Mouse (Mus musculus): ENCODE data around the gene Dhcr24. TPM values are rescaled to one million over a fixed set of nuclear protein-coding genes. Genes with fewer than 3 reads are reported as not detected.

The Dhcr24 gene
- polyA plus RNA-seq (2015; fragmentation: Nextera tagmentation; extraction: Ambion mirVana), result 7.8 and 8.9 TPM in 2 replicates

DNA sequence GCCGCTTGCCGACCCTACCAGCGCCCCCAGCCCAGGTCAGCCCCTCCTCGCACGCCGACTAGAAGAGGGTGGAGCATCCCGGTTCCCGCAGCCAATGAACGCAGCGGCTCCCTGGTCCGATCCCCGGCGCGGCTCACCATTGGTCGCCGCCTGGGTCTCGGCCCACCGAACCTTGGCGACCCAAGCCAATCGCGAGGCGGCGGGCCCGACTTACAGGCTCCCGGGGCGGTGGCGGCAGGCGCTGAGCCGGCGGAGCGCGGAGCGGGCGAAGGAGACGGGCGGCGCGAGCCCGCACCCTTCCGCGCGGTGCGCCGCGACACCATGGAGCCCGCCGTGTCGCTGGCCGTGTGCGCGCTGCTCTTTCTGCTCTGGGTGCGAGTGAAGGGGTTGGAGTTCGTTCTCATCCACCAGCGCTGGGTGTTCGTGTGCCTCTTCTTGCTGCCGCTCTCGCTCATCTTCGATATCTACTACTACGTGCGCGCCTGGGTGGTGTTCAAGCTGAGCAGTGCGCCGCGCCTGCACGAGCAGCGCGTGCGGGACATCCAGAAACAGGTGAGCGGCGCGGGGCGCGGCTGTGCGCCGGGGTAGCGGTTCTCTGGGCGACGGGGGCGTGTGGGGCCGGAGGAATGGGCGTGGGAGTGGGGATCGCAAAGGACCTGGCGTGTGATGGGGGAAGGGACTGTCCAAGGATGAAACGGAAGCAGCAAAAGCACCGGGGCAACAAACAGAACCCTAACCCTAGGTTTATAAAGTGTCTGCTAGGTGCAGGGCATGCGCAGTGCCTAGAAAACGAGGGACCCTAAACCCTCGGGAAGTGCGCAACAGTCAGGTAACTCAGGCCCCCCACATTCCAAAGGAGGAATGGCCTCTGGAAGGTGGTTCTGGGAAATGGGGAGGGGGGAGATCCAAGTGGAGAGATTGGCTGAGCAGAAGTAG lies at the start of gene Dhcr24:
TSS of gene Dhcr24 (plus strand) at position 193 of the 936 bp plus-strand sequence.
- Histone ChIP-seq H3K4me2 (replicated peaks) (peak within 1 kb of the TSS; percentile 94), H3K4me1 (replicated peaks) (peaks cover 40% of the 10 kb centered on the region), H3K4me3 (replicated peaks) (peak within 1 kb of the TSS; percentile 83), H3K27me3 (0 out of 2 replicates have a peak, but pooled peaks cover 6% of the 10 kb centered on the region), H3K36me3 (peaks cover 22% of the 10 kb centered on the region), H3K9me3 (no peaks in the 10 kb centered on the region), H3K27ac (peak within 1 kb of the TSS; percentile 92), H3K9ac (replicated peaks) (peak within 1 kb of the TSS; percentile 85)
- ATAC-seq, result peak; percentile 99
- WGBS, result under 1% methylated on average over 88 of the region's 89 CpGs

DNA sequence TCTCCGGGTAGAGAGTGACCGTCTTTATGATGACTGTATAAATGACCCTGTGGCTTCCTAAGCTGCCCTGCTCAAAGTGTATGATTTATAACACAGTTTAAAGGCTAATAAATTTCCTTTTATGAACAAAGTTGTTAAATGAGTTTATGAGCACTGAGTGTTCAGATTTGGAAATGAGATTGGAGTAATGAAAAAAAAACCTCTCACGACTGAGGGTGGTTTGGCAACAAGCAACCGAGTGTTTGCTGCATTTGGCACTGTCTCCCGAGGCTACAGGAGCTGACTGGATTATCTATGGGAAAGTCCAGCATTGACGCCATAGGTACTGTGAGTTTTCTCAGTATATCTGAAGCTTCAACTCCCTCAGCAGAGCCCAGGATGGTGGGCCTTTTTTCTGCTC lies 46.2 kb upstream of the Dhcr24 start:
- Histone ChIP-seq H3K9me3 (no peaks in the 10 kb centered on the region), H3K4me3 (replicated peaks) (no peak overlapping the region), H3K4me2 (replicated peaks) (no peak overlapping the region), H3K4me1 (replicated peaks) (no peaks in the 10 kb centered on the region), H3K27me3 (no peaks in the 10 kb centered on the region), H3K27ac (no peak overlapping the region), H3K36me3 (no peaks in the 10 kb centered on the region), H3K9ac (replicated peaks) (no peak overlapping the region)
- ATAC-seq, result no peak
- WGBS, result 86% methylated on average over 6 of the region's 6 CpGs

DNA sequence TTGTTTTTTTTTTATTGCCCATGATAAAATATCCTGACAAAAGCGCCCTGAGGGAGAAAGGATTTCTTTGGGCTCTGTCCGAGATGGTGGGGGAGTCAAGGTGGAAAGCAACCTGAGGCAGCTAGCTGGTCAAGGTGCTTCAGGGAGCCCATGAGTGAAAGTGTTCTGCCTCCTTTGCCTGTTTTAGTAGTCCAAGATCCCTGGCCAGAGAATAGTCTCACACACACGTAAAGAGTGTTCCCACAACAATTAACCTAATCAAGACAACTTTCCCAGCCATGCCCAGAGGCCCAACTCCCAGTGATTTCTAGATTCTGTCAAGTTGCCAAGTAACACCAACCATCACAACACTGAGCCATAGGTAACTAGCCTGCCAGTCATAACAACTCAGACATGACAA lies 38.3 kb upstream of the Dhcr24 start:
- H3K36me3 ChIP-seq, result no peaks in the 10 kb centered on the region
- no peak overlapping the region for H3K9ac ChIP-seq (replicated peaks)
- H3K27ac ChIP-seq, result no peak overlapping the region
- no peak overlapping the region for H3K4me2 ChIP-seq (replicated peaks)
- no peak overlapping the region for H3K4me3 ChIP-seq (replicated peaks)
- 84% methylated on average over 3 of the region's 3 CpGs for WGBS
- no peaks in the 10 kb centered on the region for H3K9me3 ChIP-seq
- no peaks in the 10 kb centered on the region for H3K4me1 ChIP-seq (replicated peaks)
- ATAC-seq, result no peak
- no peaks in the 10 kb centered on the region for H3K27me3 ChIP-seq

DNA sequence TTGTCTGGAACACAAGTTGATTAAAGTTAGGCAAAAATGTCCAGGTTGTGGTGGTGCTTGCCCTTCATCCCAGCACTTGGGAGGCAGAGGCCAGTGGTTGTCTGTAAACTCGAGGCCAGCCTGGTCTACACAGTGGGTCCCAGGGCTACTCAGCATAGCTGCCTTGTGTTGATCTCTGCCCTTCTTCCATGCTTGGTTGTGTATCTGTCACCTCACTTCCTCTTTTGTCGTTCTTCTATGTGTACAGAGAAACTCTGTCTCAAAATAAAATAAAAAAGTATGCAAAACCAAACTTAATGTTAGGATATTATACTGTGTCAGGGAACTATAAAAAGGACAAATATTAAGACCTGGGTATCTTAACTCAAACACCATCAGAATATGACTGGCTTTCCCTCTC lies 36.7 kb upstream of the Dhcr24 start:
- 81% methylated on average over 2 of the region's 2 CpGs for WGBS

DNA sequence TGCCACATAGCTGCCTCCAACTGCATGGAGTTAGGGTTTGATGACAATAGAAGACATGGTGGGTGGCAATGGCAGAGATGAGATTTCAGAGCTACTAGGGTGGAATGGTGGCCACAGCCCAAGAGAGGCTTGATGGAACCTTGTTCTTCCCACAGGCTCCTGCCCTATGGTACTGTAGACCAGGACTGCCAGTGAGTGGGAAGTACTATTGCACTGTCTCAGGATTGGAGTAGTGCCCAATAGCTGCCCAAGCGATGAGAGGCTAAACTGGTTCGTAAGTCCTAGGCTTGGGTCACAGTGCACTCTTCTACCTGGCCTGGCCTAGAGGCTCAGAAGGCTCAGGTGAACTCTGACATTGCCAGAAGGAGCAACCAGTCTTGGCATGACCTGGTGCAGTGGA lies 35.8 kb upstream of the Dhcr24 start:
- no peaks in the 10 kb centered on the region for H3K9me3 ChIP-seq
- 0 out of 2 replicates have a peak, but pooled peaks cover 4% of the 10 kb centered on the region for H3K4me1 ChIP-seq (replicated peaks)
- H3K36me3 ChIP-seq, result no peaks in the 10 kb centered on the region
- H3K4me3 ChIP-seq (replicated peaks), result no peak overlapping the region
- H3K9ac ChIP-seq (replicated peaks), result no peak overlapping the region
- WGBS, result 85% methylated on average over 2 of the region's 2 CpGs
- H3K27me3 ChIP-seq, result no peaks in the 10 kb centered on the region
- H3K27ac ChIP-seq, result no peak overlapping the region
- no peak overlapping the region for H3K4me2 ChIP-seq (replicated peaks)
- ATAC-seq, result no peak

More for the DNA sequence above, 36.7 kb upstream of the Dhcr24 start:
- H3K4me1 ChIP-seq (replicated peaks), result no peaks in the 10 kb centered on the region
- ATAC-seq, result no peak
- no peak overlapping the region for H3K9ac ChIP-seq (replicated peaks)
- H3K27ac ChIP-seq, result no peak overlapping the region
- no peaks in the 10 kb centered on the region for H3K27me3 ChIP-seq
- no peaks in the 10 kb centered on the region for H3K36me3 ChIP-seq
- no peak overlapping the region for H3K4me2 ChIP-seq (replicated peaks)
- H3K9me3 ChIP-seq, result no peaks in the 10 kb centered on the region
- no peak overlapping the region for H3K4me3 ChIP-seq (replicated peaks)

DNA sequence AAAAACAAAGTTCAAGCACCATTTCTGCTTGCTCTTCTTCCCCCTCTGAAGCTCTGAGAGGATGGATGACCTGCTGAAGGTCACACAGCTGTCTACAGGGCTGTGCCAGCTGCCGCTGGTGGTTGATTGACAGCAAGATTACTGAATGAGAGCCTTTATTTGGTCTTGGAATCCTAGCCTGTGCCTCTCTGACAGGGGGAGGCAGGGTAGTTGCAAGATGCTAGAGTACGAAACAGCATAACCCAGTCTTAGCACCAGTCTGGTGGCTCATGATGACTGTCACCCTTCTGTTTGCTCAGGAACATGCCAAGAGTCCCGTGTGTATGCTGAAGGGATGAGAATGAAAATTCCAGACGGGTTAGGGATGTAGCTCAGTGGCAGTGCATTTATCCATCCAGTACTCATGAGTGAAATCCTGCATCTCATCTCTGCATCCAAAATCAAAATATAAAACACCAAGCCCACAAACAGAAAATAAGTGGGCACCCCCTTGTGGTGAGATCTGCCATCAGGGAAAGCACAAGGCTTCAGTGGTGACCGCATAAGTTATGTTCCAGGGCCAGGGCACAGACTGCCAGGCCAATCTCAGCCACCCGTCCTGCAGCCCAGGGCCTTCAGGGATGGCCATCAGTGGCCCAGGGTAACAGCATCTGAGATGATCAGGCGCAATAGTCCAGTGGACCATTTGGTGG lies 32.8 kb upstream of the Dhcr24 start:
- Histone ChIP-seq H3K27ac (no peak overlapping the region), H3K4me3 (replicated peaks) (no peak overlapping the region), H3K36me3 (no peaks in the 10 kb centered on the region), H3K27me3 (no peaks in the 10 kb centered on the region), H3K4me1 (replicated peaks) (0 out of 2 replicates have a peak, but pooled peaks cover 4% of the 10 kb centered on the region), H3K4me2 (replicated peaks) (no peak overlapping the region), H3K9me3 (no peaks in the 10 kb centered on the region), H3K9ac (replicated peaks) (no peak overlapping the region)
- no peak for ATAC-seq
- 79% methylated on average over 7 of the region's 7 CpGs for WGBS

DNA sequence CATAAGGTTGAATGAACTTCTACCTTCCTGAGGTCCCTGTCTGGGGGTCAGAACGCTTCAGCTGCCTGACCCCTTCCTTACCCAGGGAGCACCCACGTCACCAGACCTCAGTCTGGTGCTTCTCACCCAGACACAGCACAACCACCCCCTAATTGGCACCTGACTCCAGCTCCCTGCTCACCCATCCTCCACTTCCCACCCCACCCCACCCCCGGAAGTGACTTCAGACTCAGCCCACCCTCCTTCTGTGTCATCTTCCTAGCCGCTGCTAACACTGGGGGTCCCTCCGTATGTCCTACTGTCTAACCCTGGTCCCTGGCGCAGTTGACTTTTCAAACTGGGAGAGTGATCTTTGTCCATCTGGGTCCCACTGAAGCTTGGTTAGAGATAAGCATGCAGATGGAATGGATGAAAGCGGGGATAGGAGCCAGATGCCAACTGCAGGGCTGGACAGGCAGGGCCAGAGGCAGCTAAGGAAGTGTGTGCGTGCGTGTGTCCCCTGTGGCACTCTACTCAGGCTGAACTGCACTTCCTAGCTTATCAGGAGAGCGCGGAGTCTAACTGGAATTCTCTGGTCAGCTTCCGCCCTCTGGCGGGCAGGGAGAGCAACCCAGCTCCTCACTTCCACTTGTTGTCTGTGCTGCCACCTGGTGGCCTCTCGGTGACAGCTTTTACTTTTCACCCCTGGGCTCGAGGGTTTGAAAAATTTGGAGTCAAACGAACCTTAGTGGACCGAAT lies 31.3 kb upstream of the Dhcr24 start:
- WGBS, result 13% methylated on average over 17 of the region's 17 CpGs
- Histone ChIP-seq H3K36me3 (no peaks in the 10 kb centered on the region), H3K4me1 (replicated peaks) (0 out of 2 replicates have a peak, but pooled peaks cover 4% of the 10 kb centered on the region), H3K27ac (no peak overlapping the region), H3K27me3 (no peaks in the 10 kb centered on the region), H3K9ac (replicated peaks) (no peak overlapping the region), H3K9me3 (no peaks in the 10 kb centered on the region), H3K4me2 (replicated peaks) (peak overlapping the region; percentile 47), H3K4me3 (replicated peaks) (peak overlapping the region; percentile 20)
- peak; percentile 93 for ATAC-seq

DNA sequence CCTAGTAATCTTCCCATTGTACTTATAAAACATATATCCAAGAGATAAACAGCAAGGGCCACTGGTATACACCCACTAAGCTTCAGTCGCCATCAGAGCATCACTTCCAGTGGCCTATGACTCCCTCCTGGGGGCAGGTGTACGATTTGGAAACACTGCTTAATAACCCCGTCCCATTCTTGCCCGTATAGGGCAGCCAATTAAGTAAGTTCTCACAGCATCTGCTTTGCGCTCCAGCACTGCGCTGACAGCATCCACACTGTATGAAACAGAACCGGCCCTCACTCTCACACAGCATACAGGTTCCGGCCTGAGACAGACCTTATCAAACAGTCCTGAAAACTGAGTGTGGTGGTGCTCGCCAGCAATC lies 30.7 kb upstream of the Dhcr24 start:
- H3K4me3 ChIP-seq (replicated peaks), result no peak overlapping the region
- H3K4me2 ChIP-seq (replicated peaks), result no peak overlapping the region
- no peak overlapping the region for H3K27ac ChIP-seq
- no peaks in the 10 kb centered on the region for H3K27me3 ChIP-seq
- no peaks in the 10 kb centered on the region for H3K9me3 ChIP-seq
- H3K9ac ChIP-seq (replicated peaks), result no peak overlapping the region
- no peaks in the 10 kb centered on the region for H3K36me3 ChIP-seq
- 65% methylated on average over 9 of the region's 9 CpGs for WGBS
- 0 out of 2 replicates have a peak, but pooled peaks cover 4% of the 10 kb centered on the region for H3K4me1 ChIP-seq (replicated peaks)
- ATAC-seq, result peak; percentile 73

DNA sequence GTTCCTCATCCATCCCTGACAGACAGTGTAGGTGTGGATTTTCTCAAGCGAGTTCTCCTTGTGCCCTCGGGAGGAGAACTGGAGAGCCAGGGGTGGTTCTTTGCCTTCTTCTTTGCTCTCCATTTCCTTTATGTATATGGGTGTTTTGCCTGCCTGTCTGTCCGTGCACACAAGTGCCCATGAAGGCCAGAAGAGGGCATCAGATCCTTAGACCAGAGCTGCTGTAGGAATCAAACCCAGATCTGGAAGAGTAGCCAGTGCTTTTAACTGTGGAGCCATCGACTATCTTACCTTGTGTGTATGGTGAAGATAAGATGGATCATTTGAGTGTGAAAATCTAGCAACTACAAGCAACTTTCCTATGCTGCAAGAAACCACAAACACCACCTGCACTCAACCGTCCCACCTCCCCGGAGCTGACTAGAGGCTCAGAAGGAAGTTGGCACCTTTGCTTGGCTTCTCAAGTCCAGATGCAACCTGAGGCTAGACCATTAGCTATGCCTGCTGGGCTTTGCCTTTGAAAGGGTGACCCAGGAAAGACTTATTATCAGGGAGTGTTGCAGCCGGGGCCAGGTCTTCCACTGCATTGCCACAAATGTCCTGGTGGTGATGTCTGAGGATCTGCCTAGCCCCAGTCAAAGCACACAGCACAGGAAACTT lies 27.3 kb upstream of the Dhcr24 start:
- no peak overlapping the region for H3K27ac ChIP-seq
- no peaks in the 10 kb centered on the region for H3K27me3 ChIP-seq
- H3K36me3 ChIP-seq, result no peaks in the 10 kb centered on the region
- 0 out of 2 replicates have a peak, but pooled peaks cover 4% of the 10 kb centered on the region for H3K4me1 ChIP-seq (replicated peaks)
- WGBS, result 66% methylated on average over 7 of the region's 7 CpGs
- no peak overlapping the region for H3K4me2 ChIP-seq (replicated peaks)
- H3K4me3 ChIP-seq (replicated peaks), result no peak overlapping the region
- no peaks in the 10 kb centered on the region for H3K9me3 ChIP-seq
- no peak overlapping the region for H3K9ac ChIP-seq (replicated peaks)
- no peak for ATAC-seq

DNA sequence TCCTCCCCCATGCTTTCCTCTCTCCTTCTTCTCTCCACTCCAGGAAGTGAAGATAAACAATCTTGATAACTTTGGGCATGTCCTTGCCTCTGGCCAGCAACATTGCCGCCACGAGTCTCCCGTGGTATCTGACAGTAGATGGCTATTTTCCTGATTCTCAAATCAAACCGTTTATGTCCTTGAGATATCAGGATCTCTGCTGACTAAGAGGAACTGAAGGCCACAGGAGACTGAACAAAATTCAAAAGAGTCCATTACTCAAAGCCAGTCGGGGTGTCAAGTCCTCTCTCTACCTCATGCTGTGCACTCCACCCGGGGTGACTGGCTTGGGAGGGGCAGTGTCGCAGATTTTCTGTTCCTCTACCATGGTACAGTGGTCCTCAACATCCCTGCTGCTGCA lies 26.6 kb upstream of the Dhcr24 start:
- 79% methylated on average over 7 of the region's 7 CpGs for WGBS
- ATAC-seq, result no peak
- H3K36me3 ChIP-seq, result no peaks in the 10 kb centered on the region
- H3K4me1 ChIP-seq (replicated peaks), result 0 out of 2 replicates have a peak, but pooled peaks cover 4% of the 10 kb centered on the region
- no peaks in the 10 kb centered on the region for H3K9me3 ChIP-seq
- H3K4me2 ChIP-seq (replicated peaks), result no peak overlapping the region
- no peak overlapping the region for H3K27ac ChIP-seq
- H3K4me3 ChIP-seq (replicated peaks), result no peak overlapping the region
- no peaks in the 10 kb centered on the region for H3K27me3 ChIP-seq
- no peak overlapping the region for H3K9ac ChIP-seq (replicated peaks)

DNA sequence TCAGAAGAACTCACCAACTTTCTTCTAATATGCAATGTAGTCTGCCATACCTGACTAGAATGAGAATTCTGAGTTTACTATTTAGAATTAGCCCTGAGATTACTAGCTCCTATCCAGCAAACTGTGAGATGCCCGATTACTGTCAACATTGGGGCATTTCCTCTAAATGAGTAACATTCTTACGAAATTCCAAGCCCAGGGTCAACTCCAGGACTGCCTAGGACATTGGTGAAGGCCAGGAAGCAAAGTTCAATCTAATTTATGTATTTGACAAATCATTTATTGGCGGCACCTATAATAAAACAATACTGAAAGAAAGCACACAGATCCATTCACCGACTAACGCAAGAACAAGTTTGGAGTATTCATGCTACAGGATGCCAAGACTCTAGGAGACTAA lies 21.1 kb upstream of the Dhcr24 start:
- 92% methylated on average over 5 of the region's 5 CpGs for WGBS
- no peak for ATAC-seq

More for the DNA sequence above, 21.1 kb upstream of the Dhcr24 start:
- H3K4me1 ChIP-seq (replicated peaks), result no peaks in the 10 kb centered on the region
- H3K9me3 ChIP-seq, result no peaks in the 10 kb centered on the region
- no peaks in the 10 kb centered on the region for H3K36me3 ChIP-seq
- H3K4me3 ChIP-seq (replicated peaks), result no peak overlapping the region
- H3K9ac ChIP-seq (replicated peaks), result no peak overlapping the region
- H3K27me3 ChIP-seq, result no peaks in the 10 kb centered on the region
- no peak overlapping the region for H3K4me2 ChIP-seq (replicated peaks)
- no peak overlapping the region for H3K27ac ChIP-seq

Data from midbrain, embryonic 13.5 days (tissue).